Mouse (Mus musculus) forebrain, embryonic 16.5 days (tissue): ENCODE results near the gene Cacna1c. TPM values are rescaled to one million over a fixed set of nuclear protein-coding genes. Genes with fewer than 3 reads are reported as not detected.
"Not testable (repeated sequence)": the region's sequence is repeated elsewhere in the genome, so short reads cannot be mapped to it uniquely, and the experiment has no call there.

Source experiments
- ATAC-seq: fragments of 200-750 bp; cut with Nextera tagmentation; 2 replicates; pipeline ENCODE4 v1.8.0; 2017; ENCODE audit warnings: mild to moderate bottlenecking, moderate library complexity
- H3K27ac ChIP-seq: fragments of 300-500 bp; sonication (generic); 2 replicates; pipeline ENCODE4 v1.5.1; 2014; ENCODE audit warnings: low read length, control low read depth
- H3K27me3 ChIP-seq: fragments of 300-500 bp; sonication (generic); replicated peaks from 2 replicates; pipeline ENCODE4 v1.6.1; 2014; ENCODE audit warnings: low read length; ENCODE audit not compliant: control insufficient read depth, insufficient read depth
- H3K36me3 ChIP-seq: fragments of 300-500 bp; sonication (generic); 2 replicates; pipeline ENCODE4 v1.6.1; 2014; ENCODE audit not compliant: control insufficient read depth, insufficient read depth
- H3K4me1 ChIP-seq: fragments of 300-500 bp; sonication (generic); replicated peaks from 2 replicates; pipeline ENCODE4 v1.6.1; 2014; ENCODE audit warnings: low read length; ENCODE audit not compliant: control insufficient read depth, insufficient read depth
- H3K4me2 ChIP-seq: fragments of 300-500 bp; sonication (generic); 2 replicates; pipeline ENCODE4 v1.6.1; 2014; ENCODE audit warnings: mild to moderate bottlenecking, low read length, control low read depth
- H3K4me3 ChIP-seq: fragments of 300-500 bp; sonication (generic); replicated peaks from 2 replicates; pipeline ENCODE4 v1.5.1; 2014; ENCODE audit warnings: mild to moderate bottlenecking, low read length, control low read depth
- H3K9ac ChIP-seq: fragments of 300-500 bp; sonication (generic); replicated peaks from 2 replicates; pipeline ENCODE4 v1.6.1; 2014; ENCODE audit warnings: low read depth, low read length, control low read depth
- H3K9me3 ChIP-seq: fragments of 300-500 bp; sonication (generic); 2 replicates; pipeline ENCODE4 v1.6.1; 2016; ENCODE audit warnings: low read length; ENCODE audit not compliant: control insufficient read depth
- WGBS: fragments of 180-500 bp; shearing (Covaris S2); extraction: QIAGEN DNeasy Blood & Tissue Kit; methylation state at CpG from one replicate; pipeline ENCODE4 v1.1.7; 2014; 5-methylcytosine and 5-hydroxymethylcytosine counted together
- polyA plus RNA-seq: library from polyadenylated mRNA; unstranded; fragments of >200 nt; fragmentation: Nextera tagmentation; extraction: Ambion mirVana; gene quantifications from 2 replicates; pipeline ENCODE4 v1.2.1, GENCODE M21; 2015

Gene Cacna1c
- polyA plus RNA-seq, 1 experiment from 2014 or later = 9.8 TPM

GRCm38 (mm10) chr6:118594833-118595680, 601.2 kb downstream of the Cacna1c start:
- peaks cover 4% of the 10 kb centered on the region; the same call in 1 of the 2 replicates for H3K27me3 ChIP-seq
- H3K9me3 ChIP-seq = no peaks in the 10 kb centered on the region
- H3K4me3 ChIP-seq = no peak overlapping the region
- H3K27ac ChIP-seq = no peak overlapping the region
- H3K4me1 ChIP-seq = peaks cover 10% of the 10 kb centered on the region
- no peak overlapping the region for H3K4me2 ChIP-seq
- H3K36me3 ChIP-seq = peaks cover 2% of the 10 kb centered on the region; the same call in 1 of the 2 replicates
- H3K9ac ChIP-seq = no peak overlapping the region
- 73% methylated on average over 10 of the region's 10 CpGs for WGBS
- ATAC-seq = no peak

DNA sequence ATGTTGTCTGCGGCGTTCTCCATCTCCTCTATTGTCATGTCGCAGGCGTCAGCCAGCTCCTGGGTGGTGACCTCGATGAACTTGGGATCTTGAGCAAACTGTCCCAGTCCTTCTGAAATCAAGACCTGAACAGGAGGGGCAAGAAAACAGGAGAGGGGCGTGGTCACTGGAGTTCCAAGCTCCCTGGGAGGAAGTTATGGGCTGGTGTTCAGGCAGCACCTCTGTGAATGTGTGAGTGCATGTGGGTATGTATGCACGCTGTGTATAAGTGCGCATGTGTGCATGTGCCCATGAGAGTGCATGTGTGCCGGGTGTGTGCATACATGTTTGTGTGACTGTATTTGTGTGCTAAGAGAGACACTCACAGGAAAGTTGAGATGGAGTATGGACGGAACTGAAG, 602.1 kb downstream of the Cacna1c start:
- Histone ChIP-seq H3K4me3 (peak overlapping the region; percentile 37), H3K27ac (no peak overlapping the region), H3K4me2 (peak overlapping the region; percentile 62), H3K27me3 (peaks cover 4% of the 10 kb centered on the region; the same call in 1 of the 2 replicates), H3K9me3 (no peaks in the 10 kb centered on the region), H3K36me3 (peaks cover 2% of the 10 kb centered on the region; the same call in 1 of the 2 replicates), H3K9ac (peak overlapping the region; percentile 40; the same call in 1 of the 2 replicates), H3K4me1 (peaks cover 10% of the 10 kb centered on the region)
- 38% methylated on average over 10 of the region's 10 CpGs for WGBS
- ATAC-seq = peak; percentile 45; the same call in 1 of the 2 replicates

DNA sequence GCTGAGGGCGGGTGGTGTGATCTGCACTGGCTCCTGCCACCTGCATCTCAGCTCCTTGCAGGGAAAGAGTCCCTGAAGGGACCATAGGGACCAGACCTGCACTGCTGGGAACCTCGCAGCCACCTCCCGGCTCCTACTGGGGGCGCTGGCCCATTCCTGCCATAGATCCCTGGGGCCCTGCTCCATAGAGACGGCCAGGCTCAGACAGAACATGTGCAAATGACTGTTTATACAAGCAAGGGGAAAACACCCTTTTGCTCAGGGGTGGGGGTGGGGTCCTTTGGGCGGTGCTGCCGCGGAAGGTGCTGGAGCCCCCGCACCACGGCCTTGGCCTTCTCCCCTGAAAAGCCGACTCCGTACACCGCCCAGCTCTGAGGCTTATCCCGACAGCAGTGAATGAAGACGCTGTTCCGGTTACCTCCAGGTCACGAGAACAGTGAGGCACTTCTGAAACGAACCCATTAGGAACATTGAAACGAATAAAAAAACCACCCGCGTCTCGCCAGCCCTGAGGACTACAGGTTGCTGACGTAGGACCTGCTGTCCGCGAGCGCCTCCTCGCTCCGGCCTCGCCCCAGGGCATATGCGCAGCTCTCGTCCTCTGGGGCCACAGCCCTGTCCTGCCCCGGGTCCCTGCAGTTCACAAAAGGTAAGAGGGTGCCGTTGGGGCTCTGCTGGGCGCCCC, 602.7 kb downstream of the Cacna1c start:
- Histone ChIP-seq H3K27ac (no peak overlapping the region), H3K9ac (peak overlapping the region; percentile 40)
- peak; percentile 63 for ATAC-seq

GRCm38 (mm10) chr6:118592662-118593376, 603.4 kb downstream of the Cacna1c start:
- Histone ChIP-seq H3K4me2 (peak overlapping the region; percentile 62), H3K4me3 (peak overlapping the region; percentile 37), H3K27me3 (peaks cover 4% of the 10 kb centered on the region; the same call in 1 of the 2 replicates), H3K9me3 (no peaks in the 10 kb centered on the region), H3K36me3 (0 out of 2 replicates have a peak, but pooled peaks cover 2% of the 10 kb centered on the region), H3K9ac (peak overlapping the region; percentile 40), H3K27ac (no peak overlapping the region), H3K4me1 (peaks cover 10% of the 10 kb centered on the region)
- ATAC-seq = no peak
- WGBS = 20% methylated on average over 21 of the region's 21 CpGs

More for the DNA sequence above, 602.7 kb downstream of the Cacna1c start:
- Histone ChIP-seq H3K27me3 (peaks cover 4% of the 10 kb centered on the region; the same call in 1 of the 2 replicates), H3K36me3 (peaks cover 2% of the 10 kb centered on the region; the same call in 1 of the 2 replicates), H3K4me1 (peaks cover 10% of the 10 kb centered on the region), H3K4me3 (peak overlapping the region; percentile 37), H3K9me3 (no peaks in the 10 kb centered on the region), H3K4me2 (peak overlapping the region; percentile 62)
- WGBS = 2% methylated on average over 34 of the region's 34 CpGs

- not testable (repeated sequence) for H3K9me3 ChIP-seq, H3K36me3 ChIP-seq, H3K4me3 ChIP-seq, H3K27me3 ChIP-seq, H3K4me2 ChIP-seq, H3K4me1 ChIP-seq, H3K27ac ChIP-seq, ATAC-seq, H3K9ac ChIP-seq
- 75% methylated on average over 4 of the region's 4 CpGs for WGBS
Observed at GRCm38 (mm10) chr6:118578741-118579140, 617.5 kb downstream of the Cacna1c start.

- no peaks in the 10 kb centered on the region for H3K4me1 ChIP-seq
- no peaks in the 10 kb centered on the region for H3K36me3 ChIP-seq
- no peak overlapping the region for H3K27ac ChIP-seq
- H3K9me3 ChIP-seq = no peaks in the 10 kb centered on the region
- WGBS = 62% methylated on average over 6 of the region's 6 CpGs
- H3K4me3 ChIP-seq = no peak overlapping the region
- no peak overlapping the region for H3K4me2 ChIP-seq
- no peaks in the 10 kb centered on the region for H3K27me3 ChIP-seq
- no peak overlapping the region for H3K9ac ChIP-seq
- ATAC-seq = peak; percentile 71; the same call in 1 of the 2 replicates
Observed at GRCm38 (mm10) chr6:118574351-118574750, 621.9 kb downstream of the Cacna1c start.

GRCm38 (mm10) chr6:118567816-118568215, 628.4 kb downstream of the Cacna1c start:
- H3K27me3 ChIP-seq = no peaks in the 10 kb centered on the region
- H3K4me2 ChIP-seq = no peak overlapping the region
- H3K36me3 ChIP-seq = no peaks in the 10 kb centered on the region
- no peak overlapping the region for H3K9ac ChIP-seq
- no peak for ATAC-seq
- WGBS = 92% methylated on average over 3 of the region's 3 CpGs
- no peak overlapping the region for H3K27ac ChIP-seq
- H3K9me3 ChIP-seq = no peaks in the 10 kb centered on the region
- peaks cover 11% of the 10 kb centered on the region for H3K4me1 ChIP-seq
- H3K4me3 ChIP-seq = no peak overlapping the region

DNA sequence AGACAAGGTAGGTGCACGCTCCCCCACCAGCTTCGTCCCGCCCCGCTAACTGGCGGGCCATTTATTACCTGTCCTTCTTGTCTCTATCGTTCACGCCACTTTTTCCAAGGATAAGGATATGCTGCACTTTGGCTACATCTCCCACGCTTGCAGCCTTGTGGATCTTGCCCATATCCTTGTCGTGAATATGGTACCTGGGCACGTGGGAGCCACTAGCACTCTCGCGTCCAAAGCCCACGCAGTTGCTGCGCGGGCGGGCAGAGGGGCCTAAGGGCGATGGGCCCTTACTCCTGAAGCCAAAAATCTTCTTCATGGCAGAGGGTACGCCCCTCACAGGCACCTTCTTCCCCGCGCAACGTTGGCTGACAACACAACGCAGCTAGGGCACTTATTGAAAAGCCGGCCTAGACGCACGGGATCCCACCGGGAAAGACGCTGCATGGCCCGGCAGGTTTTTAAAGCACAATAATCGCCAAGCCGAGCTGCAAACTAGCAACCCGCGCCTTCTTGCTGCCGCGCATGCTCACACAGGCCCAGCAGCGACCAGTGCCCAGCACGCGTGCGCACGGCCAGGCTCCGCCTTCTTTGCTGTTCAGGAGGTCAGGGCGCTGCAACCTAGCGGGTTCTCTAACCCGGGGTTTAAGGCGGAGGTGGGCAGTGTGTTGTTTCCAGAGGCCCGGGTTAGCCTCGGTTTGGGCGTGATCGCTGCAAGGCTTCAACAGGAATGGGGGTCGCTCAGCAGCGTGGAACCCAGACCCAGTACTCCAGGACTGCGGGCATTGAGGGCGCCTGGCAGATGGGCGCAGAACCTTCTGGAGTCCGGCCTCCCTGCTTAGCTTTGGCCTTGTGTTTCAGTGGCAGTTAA, 634.2 kb downstream of the Cacna1c start, which contains the start of gene Ankrd26:
Gene Ankrd26, minus strand, starts transcription at position 482 of the 865 bp plus-strand sequence.
- H3K4me3 ChIP-seq = peak within 1 kb of the TSS; percentile 57
- H3K4me2 ChIP-seq = peak within 1 kb of the TSS; percentile 97
- H3K4me1 ChIP-seq = peaks cover 31% of the 10 kb centered on the region
- H3K9ac ChIP-seq = peak within 1 kb of the TSS; percentile 70
- WGBS = 4% methylated on average over 54 of the region's 54 CpGs
- peaks cover 9% of the 10 kb centered on the region for H3K36me3 ChIP-seq
- H3K27me3 ChIP-seq = no peaks in the 10 kb centered on the region
- peak within 1 kb of the TSS; percentile 54; the same call in 1 of the 2 replicates for H3K27ac ChIP-seq
- no peaks in the 10 kb centered on the region for H3K9me3 ChIP-seq
- peak; percentile 99 for ATAC-seq
